Mouse (Mus musculus) hindbrain, embryonic 10.5 days (tissue): ENCODE data around the gene Angptl7. TPM values are rescaled to one million over a fixed set of nuclear protein-coding genes. Genes with fewer than 3 reads are reported as not detected.

Source experiments
- DNase-seq: peaks from one replicate; pipeline ENCODE4 v3.0.0-alpha.2; 2017; ENCODE audit warnings: low spot score
- H3K27ac ChIP-seq: fragments of 300-500 bp; sonication (generic); 2 replicates; pipeline ENCODE4 v1.5.1; 2016; ENCODE audit warnings: mild to moderate bottlenecking, moderate library complexity
- H3K27me3 ChIP-seq: fragments of 300-500 bp; sonication (generic); 2 replicates; pipeline ENCODE4 v1.6.1; 2016; ENCODE audit warnings: mild to moderate bottlenecking; ENCODE audit not compliant: poor library complexity, insufficient read depth, severe bottlenecking
- H3K36me3 ChIP-seq: fragments of 300-500 bp; sonication (generic); 2 replicates; pipeline ENCODE4 v1.6.1; 2016; ENCODE audit warnings: mild to moderate bottlenecking, moderate library complexity
- H3K4me1 ChIP-seq: fragments of 300-500 bp; sonication (generic); replicated peaks from 2 replicates; pipeline ENCODE4 v1.6.1; 2016; ENCODE audit warnings: mild to moderate bottlenecking
- H3K4me3 ChIP-seq: fragments of 300-500 bp; sonication (generic); 2 replicates; pipeline ENCODE4 v1.5.1; 2016; ENCODE audit warnings: mild to moderate bottlenecking, moderate library complexity
- H3K9me3 ChIP-seq: fragments of 300-500 bp; sonication (generic); 2 replicates; pipeline ENCODE4 v1.6.1; 2016; ENCODE audit warnings: mild to moderate bottlenecking, moderate library complexity
- WGBS: fragments of 180-500 bp; shearing (Covaris S2); methylation state at CpG from one replicate; pipeline ENCODE4 v1.1.7; 2016; 5-methylcytosine and 5-hydroxymethylcytosine counted together
- polyA plus RNA-seq: library from polyadenylated mRNA; unstranded; fragments of >200 nt; fragmentation: Nextera tagmentation; extraction: Ambion mirVana; gene quantifications from 2 replicates; pipeline ENCODE4 v1.2.1, GENCODE M21; 2016

Gene Angptl7
- polyA plus RNA-seq, 1 experiment from 2014 or later = 0.31 TPM

DNA sequence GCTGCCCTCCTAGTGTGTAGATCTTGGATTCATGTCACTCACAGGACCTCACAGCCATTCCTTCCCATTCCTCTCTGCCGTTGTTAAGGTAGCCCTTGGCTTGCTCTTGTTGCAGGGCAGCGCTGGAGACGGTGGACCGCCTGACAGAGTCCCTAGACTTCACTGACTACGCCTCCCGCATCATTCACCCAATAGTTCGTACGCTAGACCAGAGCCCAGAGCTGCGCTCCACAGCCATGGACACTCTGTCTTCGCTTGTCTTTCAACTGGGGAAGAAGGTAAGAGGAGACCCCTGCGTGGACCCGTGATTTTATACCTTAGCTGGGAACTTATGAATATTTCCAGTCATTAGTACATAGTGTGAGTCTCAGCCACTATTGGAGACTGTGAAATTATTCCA lies 15.7 kb downstream of the Angptl7 start:
- Histone ChIP-seq H3K27ac (no peak overlapping the region), H3K9me3 (no peaks in the 10 kb centered on the region), H3K27me3 (no peaks in the 10 kb centered on the region), H3K4me1 (no peaks in the 10 kb centered on the region), H3K36me3 (peaks cover 99% of the 10 kb centered on the region), H3K4me3 (no peak overlapping the region)
- WGBS = 96% methylated on average over 12 of the region's 12 CpGs
- no peak for DNase-seq

DNA sequence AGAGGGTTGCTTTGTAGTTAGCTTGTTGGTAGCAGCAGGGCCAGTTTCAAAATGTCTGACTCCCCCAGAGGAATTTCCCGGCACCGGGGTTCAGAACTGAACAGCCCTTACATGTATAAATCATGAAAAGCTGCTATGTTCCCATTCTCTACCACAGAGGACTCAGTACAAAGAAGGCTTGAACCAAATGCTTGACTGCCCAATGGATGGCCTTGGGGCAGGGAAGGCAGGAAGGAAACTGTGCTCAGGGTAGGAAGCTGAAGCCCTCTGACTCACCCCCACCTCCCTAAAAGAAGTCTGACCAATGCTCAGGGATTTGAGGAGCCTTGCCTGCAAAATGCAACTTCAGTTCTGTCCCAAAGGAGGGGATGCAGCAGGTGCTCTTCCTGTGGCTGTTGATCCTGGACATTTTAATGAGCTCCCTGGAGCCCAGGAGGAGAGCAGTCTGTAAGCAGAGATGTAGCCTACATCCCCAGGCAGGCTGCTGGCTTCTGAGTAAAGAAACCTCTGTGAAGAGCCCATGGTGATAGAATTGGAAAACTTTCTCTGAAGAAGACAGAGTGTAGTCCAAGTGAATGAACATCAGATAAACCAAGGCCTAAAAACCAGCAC lies 18.6 kb downstream of the Angptl7 start:
- 85% methylated on average over 2 of the region's 2 CpGs for WGBS
- Histone ChIP-seq H3K4me1 (no peaks in the 10 kb centered on the region), H3K9me3 (no peaks in the 10 kb centered on the region), H3K36me3 (peaks cover 100% of the 10 kb centered on the region), H3K27me3 (no peaks in the 10 kb centered on the region), H3K4me3 (no peak overlapping the region), H3K27ac (no peak overlapping the region)
- DNase-seq = no peak

DNA sequence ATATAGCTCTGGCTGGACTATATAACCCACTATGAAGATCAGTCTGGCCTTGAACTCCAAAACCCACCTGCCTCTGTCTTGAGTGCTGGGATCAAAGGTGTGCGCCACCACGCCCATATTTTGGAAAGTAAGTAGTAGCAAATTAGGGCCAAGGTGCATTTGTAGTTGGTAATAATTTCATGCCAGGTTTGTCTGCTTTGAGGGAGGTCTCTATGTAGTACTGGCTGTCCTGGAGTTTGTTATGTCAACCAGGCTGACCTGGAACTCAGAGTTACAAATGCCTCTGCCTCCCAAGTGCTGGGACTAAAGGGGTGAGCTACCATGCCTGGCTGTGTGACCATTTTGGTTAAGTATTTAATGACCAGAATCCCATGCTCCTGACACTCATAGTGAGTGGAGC lies 20.0 kb downstream of the Angptl7 start:
- Histone ChIP-seq H3K4me3 (no peak overlapping the region), H3K27me3 (no peaks in the 10 kb centered on the region), H3K4me1 (no peaks in the 10 kb centered on the region), H3K27ac (no peak overlapping the region), H3K36me3 (peaks cover 100% of the 10 kb centered on the region), H3K9me3 (no peaks in the 10 kb centered on the region)
- WGBS = 97% methylated on average over 2 of the region's 2 CpGs
- DNase-seq = no peak

DNA sequence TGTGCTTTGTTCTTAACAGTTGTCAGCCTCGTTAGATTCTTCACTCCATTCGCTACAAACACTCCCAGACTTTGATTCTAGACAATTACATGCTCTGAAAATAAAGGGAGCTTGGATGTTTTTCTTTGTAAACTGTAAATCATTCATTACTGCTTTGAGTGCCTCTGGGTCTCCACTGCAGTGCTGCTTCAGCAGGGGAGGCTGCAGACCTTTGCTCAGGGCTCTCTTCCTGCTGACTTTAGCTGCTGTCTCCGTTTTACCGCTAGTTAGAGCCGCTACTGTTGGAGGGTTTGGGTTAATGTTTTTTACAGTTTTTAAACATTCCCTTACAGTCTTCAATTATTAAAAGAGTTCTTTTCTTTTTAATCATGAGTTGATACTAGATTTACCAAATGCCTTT lies 26.8 kb downstream of the Angptl7 start:
- no peaks in the 10 kb centered on the region for H3K27me3 ChIP-seq
- H3K9me3 ChIP-seq = no peaks in the 10 kb centered on the region
- DNase-seq = no peak
- H3K27ac ChIP-seq = no peak overlapping the region
- H3K4me3 ChIP-seq = no peak overlapping the region
- H3K4me1 ChIP-seq = peaks cover 20% of the 10 kb centered on the region
- H3K36me3 ChIP-seq = peaks cover 100% of the 10 kb centered on the region
- WGBS = 93% methylated on average over 5 of the region's 5 CpGs

DNA sequence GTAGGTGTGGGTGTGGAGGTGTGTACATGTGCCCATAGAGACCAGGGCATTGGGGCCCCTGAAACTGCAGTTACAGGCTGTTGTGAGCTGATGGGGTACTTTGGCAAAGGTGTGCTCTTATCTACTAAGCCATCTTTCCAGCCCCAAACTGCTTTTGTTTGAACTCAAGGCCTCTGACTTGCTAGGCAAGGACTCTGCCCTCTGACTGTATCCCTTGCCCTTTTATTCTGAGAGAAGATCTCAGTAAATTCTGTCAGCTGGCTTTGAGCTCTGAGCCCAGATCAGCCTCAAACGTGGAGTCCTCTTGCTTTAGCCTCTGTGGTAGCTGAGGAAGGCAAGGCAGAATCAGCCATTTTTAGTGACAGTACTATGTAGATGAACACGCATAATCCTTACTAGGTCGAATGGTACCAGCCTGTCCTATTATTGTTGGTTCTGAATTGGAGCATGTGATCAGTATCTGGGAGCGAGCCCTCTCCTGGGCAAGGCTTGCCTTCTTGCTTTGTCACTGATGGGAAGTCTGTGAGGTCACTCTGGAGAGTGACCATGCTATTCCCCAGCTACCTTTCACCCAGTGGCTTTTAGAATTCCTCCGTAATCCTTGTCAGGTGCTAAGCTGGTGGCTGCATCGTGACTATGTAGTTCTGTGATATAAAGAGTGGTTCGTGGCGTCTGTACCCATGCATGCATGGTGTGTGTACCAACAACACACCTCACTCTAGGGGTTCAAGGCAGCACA lies 27.7 kb downstream of the Angptl7 start:
- Histone ChIP-seq H3K27ac (no peak overlapping the region), H3K36me3 (peaks cover 100% of the 10 kb centered on the region), H3K9me3 (no peaks in the 10 kb centered on the region), H3K27me3 (no peaks in the 10 kb centered on the region), H3K4me3 (no peak overlapping the region), H3K4me1 (peaks cover 20% of the 10 kb centered on the region)
- WGBS = 94% methylated on average over 8 of the region's 8 CpGs
- no peak for DNase-seq

DNA sequence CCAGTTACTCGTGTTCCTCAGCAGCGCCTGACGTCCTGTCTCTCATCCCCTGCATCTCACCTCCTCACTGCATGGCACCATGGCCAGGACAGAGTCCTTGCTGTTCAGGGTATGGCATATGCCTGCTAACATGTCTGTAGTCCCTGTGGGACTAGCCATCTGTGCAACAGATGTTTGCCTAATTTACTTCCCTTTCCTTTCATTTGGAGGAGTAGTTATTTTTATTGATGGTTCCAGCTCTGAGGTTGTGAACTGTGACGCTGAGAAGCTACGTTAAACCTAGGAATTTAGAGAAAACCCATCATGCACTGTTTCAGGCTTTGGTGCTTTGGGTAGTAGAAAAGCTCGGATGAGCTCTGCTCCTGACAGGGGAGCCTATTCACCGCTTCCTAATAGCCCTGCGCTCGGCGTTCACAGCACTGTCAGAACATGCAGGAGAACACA lies 28.9 kb downstream of the Angptl7 start:
- no peak overlapping the region for H3K4me3 ChIP-seq
- WGBS = 77% methylated on average over 10 of the region's 10 CpGs
- no peaks in the 10 kb centered on the region for H3K9me3 ChIP-seq
- H3K27me3 ChIP-seq = no peaks in the 10 kb centered on the region
- peak overlapping the region; percentile 45; the same call in 1 of the 2 replicates for H3K27ac ChIP-seq
- peaks cover 100% of the 10 kb centered on the region for H3K36me3 ChIP-seq
- peaks cover 20% of the 10 kb centered on the region for H3K4me1 ChIP-seq
- DNase-seq = peak; percentile 20

DNA sequence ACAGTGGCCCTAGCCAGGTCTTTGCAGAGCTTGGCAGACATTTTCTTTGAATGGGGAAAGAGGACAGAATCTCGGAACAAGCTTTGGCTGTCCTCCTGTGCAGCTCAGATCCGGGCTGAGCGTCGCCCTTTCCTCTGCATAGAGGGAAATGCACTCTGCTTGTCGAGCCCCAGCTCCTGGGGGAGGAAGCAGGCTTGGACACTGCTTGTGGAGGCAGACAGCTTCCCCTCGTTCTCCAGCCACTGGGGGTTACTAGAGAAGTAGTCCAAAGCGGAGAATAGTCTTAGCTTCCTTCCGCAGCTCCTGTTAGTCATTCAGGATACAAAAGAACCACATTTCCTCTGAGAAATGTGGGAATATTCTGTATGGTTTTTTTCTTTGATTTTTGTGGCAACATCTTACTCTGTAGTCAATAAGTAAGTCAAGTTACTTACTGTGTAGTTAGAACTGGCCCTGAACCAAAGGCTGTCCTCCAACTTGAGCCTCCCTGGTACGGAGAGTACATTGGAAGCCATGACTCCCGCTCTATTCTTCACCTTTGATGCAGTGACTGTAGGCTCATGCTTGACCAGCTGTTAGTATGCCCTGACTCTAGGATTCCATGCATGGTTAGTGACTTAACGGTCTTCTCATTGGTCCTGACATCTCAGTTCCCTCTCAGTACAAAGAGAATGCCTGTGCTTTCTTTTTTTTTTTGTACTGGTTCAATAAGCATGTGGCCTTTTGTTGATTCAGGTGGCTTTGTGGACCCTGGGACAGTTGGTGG lies 30.6 kb downstream of the Angptl7 start:
- 89% methylated on average over 11 of the region's 11 CpGs for WGBS
- H3K36me3 ChIP-seq = peaks cover 100% of the 10 kb centered on the region
- no peak overlapping the region for H3K4me3 ChIP-seq
- no peaks in the 10 kb centered on the region for H3K27me3 ChIP-seq
- peaks cover 20% of the 10 kb centered on the region for H3K4me1 ChIP-seq
- H3K9me3 ChIP-seq = no peaks in the 10 kb centered on the region
- 0 out of 2 replicates have a peak overlapping the region, but pooled peaks have one; percentile 50 for H3K27ac ChIP-seq
- no peak for DNase-seq

DNA sequence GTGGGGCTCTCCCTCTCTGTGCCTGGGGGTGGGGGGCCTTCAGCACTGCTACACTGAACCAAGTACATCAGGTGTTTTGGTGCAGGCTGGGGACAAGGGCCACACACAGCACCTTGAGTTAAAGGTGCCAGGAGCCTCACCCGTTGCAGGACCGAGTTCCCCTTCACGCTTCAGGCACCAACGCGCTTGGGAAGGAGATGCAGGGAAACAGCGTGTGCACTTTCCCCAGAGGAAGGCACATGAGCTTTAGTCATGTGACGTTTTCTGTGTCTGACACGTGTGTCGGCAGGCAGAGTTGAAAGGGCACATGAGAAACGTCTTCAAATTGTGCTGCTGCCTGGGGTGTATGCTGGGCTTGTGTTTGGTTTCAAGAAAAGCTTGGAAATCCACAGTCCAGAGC lies 31.9 kb downstream of the Angptl7 start:
- Histone ChIP-seq H3K4me3 (no peak overlapping the region), H3K27ac (no peak overlapping the region), H3K36me3 (peaks cover 100% of the 10 kb centered on the region), H3K9me3 (no peaks in the 10 kb centered on the region), H3K4me1 (peaks cover 20% of the 10 kb centered on the region), H3K27me3 (no peaks in the 10 kb centered on the region)
- WGBS = 88% methylated on average over 10 of the region's 10 CpGs
- DNase-seq = no peak

DNA sequence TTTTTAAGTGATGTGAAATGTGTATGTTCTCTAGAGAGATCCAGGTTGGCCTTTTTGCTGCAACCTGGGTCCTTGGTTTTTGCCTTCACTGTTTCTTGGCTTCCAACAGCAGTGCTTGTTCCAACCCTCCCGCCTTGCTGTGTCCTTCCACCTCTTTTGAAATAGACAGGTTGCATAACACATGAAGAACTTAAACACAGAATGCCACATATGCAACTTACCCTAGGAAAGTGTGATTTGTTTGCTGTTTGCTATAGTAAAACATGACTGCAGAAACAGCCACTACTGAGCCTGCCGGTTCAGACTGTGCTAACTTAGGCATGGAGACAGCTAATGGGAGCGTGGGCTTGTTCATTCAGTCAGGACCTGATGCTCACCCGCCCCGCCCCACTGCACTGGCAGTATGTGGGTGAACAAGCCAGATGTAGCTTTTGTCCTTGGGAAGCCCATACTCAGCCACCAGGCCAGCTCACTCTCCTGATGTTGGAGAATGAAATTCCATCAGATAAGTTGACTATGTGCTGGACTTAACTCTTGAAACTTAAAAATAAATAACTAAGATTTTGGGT lies 33.7 kb downstream of the Angptl7 start:
- Histone ChIP-seq H3K4me3 (no peak overlapping the region), H3K36me3 (peaks cover 100% of the 10 kb centered on the region), H3K27ac (no peak overlapping the region), H3K27me3 (no peaks in the 10 kb centered on the region), H3K9me3 (no peaks in the 10 kb centered on the region), H3K4me1 (peaks cover 15% of the 10 kb centered on the region)
- 93% methylated on average over 5 of the region's 5 CpGs for WGBS
- no peak for DNase-seq

DNA sequence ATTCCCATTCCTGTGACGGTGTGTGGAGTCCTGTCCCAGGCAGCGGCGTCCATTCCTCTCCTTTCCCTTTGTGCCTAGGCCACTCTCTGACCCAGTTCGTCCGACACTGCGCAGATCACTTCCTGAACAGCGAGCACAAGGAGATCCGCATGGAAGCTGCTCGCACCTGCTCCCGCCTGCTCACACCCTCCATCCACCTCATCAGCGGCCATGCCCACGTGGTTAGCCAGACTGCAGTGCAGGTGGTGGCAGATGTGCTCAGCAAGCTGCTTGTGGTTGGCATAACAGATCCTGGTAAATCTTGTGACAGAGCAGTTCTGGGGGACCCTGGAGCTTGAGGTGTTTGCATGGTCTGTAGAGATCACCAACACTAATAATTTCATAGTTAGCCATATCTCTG lies 35.4 kb downstream of the Angptl7 start:
- H3K4me3 ChIP-seq = no peak overlapping the region
- WGBS = 96% methylated on average over 12 of the region's 12 CpGs
- H3K36me3 ChIP-seq = peaks cover 100% of the 10 kb centered on the region
- H3K9me3 ChIP-seq = no peaks in the 10 kb centered on the region
- H3K27me3 ChIP-seq = no peaks in the 10 kb centered on the region
- no peak for DNase-seq
- peaks cover 6% of the 10 kb centered on the region; the same call in 1 of the 2 replicates for H3K4me1 ChIP-seq
- H3K27ac ChIP-seq = no peak overlapping the region

DNA sequence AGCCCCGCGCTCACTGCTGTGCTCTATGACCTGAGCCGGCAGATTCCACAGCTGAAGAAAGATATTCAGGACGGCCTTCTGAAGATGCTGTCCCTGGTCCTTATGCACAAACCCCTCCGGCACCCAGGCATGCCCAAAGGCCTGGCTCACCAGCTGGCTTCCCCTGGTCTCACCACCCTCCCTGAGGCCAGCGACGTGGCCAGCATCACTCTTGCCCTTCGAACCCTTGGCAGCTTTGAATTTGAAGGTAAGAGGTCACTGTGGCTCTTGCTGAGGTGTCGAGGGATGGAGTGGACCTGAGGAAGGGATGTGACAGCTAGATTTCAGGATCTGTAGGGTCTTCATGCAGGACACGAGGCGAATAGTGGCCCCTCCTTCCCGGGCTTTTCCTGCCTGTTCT lies 36.0 kb downstream of the Angptl7 start:
- WGBS = 95% methylated on average over 12 of the region's 12 CpGs
- Histone ChIP-seq H3K4me1 (peaks cover 6% of the 10 kb centered on the region; the same call in 1 of the 2 replicates), H3K27ac (no peak overlapping the region), H3K4me3 (no peak overlapping the region), H3K27me3 (no peaks in the 10 kb centered on the region), H3K9me3 (no peaks in the 10 kb centered on the region), H3K36me3 (peaks cover 100% of the 10 kb centered on the region)
- no peak for DNase-seq

DNA sequence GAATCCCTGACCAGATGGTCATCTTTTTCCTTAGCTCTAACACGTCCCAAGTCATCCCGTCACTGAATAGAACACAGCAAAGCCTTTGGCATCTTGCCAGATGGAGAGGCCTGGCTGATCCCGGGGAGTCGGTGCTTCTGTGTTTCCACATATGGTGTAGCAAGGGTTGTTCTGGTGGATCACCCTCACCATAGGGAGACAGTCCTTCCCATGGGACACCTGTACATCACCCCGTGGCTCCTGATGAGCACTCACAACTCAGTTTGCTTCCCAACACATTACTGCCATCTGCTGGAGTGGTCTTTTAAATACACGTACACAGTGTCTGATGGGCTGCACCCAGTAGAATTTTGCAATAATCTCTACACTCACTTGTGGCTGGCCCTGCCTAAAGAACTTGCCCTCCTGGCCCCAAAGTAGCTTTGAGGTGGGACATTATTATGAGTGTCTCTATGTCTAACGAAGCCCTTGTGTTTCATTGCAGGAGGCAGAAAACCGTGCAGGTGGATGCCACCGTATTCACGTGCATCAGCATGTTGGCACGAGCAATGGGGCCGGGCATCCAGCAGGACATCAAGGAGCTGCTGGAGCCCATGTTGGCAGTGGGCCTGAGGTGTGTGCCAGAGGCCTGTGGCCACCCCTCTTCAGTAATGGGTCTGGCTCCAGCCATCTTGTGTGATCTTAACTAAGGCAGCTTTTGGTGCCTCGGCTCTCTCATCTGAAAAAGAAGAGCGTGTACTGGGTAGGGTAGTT lies 36.9 kb downstream of the Angptl7 start:
- no peaks in the 10 kb centered on the region for H3K9me3 ChIP-seq
- WGBS = 89% methylated on average over 14 of the region's 14 CpGs
- peaks cover 100% of the 10 kb centered on the region for H3K36me3 ChIP-seq
- no peak overlapping the region for H3K27ac ChIP-seq
- no peak overlapping the region for H3K4me3 ChIP-seq
- no peaks in the 10 kb centered on the region for H3K27me3 ChIP-seq
- DNase-seq = no peak
- H3K4me1 ChIP-seq = peaks cover 6% of the 10 kb centered on the region; the same call in 1 of the 2 replicates
